Mouse (Mus musculus): ENCODE data around the gene Rbbp7. TPM values are rescaled to one million over a fixed set of nuclear protein-coding genes. Genes with fewer than 3 reads are reported as not detected.

Gene Rbbp7
- polyA plus RNA-seq, 1 experiment: 6.8 TPM

GRCm38 (mm10) chrX:162748696-162749420 is 11.3 kb upstream of the Rbbp7 start:
- no peak for TF ChIP-seq GATA1 (IDR thresholded peaks at IDR 0.05; ENCODE audit: low read length)
- TF ChIP-seq TAL1 (IDR thresholded peaks at IDR 0.05; ENCODE audit: low read length): no peak
- Histone ChIP-seq H3K36me3 (ENCODE audit: control insufficient read depth) (no peaks in the 10 kb centered on the region), H3K4me3 (replicated peaks) (no peak overlapping the region), H3K27me3 (ENCODE audit: control insufficient read depth) (peaks cover 4% of the 10 kb centered on the region; the same call in 1 of the 2 replicates), H3K4me1 (ENCODE audit: control insufficient read depth) (no peaks in the 10 kb centered on the region), H3K9me3 (ENCODE audit: control insufficient read depth, low read length) (no peaks in the 10 kb centered on the region)

GRCm38 (mm10) chrX:162752418-162752817 is 7.8 kb upstream of the Rbbp7 start:
- Histone ChIP-seq H3K9me3 (ENCODE audit: control insufficient read depth, low read length) (no peaks in the 10 kb centered on the region), H3K4me3 (replicated peaks) (no peak overlapping the region), H3K36me3 (ENCODE audit: control insufficient read depth) (no peaks in the 10 kb centered on the region), H3K27me3 (ENCODE audit: control insufficient read depth) (peaks cover 4% of the 10 kb centered on the region; the same call in 1 of the 2 replicates), H3K4me1 (ENCODE audit: control insufficient read depth) (no peaks in the 10 kb centered on the region; the same call in 1 of the 2 replicates)
- TF ChIP-seq TAL1 (IDR thresholded peaks at IDR 0.05; ENCODE audit: low read length) (no peak), GATA1 (IDR thresholded peaks at IDR 0.05; ENCODE audit: low read length) (no peak)

GRCm38 (mm10) chrX:162754314-162754713 is 5.9 kb upstream of the Rbbp7 start:
- H3K4me3 ChIP-seq (replicated peaks): no peak overlapping the region
- H3K27me3 ChIP-seq (ENCODE audit: control insufficient read depth): peaks cover 2% of the 10 kb centered on the region; the same call in 1 of the 2 replicates
- peaks cover 3% of the 10 kb centered on the region for H3K4me1 ChIP-seq (ENCODE audit: control insufficient read depth)
- H3K9me3 ChIP-seq (ENCODE audit: control insufficient read depth, low read length): no peaks in the 10 kb centered on the region
- TF ChIP-seq TAL1 (IDR thresholded peaks at IDR 0.05; ENCODE audit: low read length) (no peak), GATA1 (IDR thresholded peaks at IDR 0.05; ENCODE audit: low read length) (no peak)
- no peaks in the 10 kb centered on the region for H3K36me3 ChIP-seq (ENCODE audit: control insufficient read depth)

GRCm38 (mm10) chrX:162756058-162756457 is 4.1 kb upstream of the Rbbp7 start:
- H3K27me3 ChIP-seq (ENCODE audit: control insufficient read depth): peaks cover 2% of the 10 kb centered on the region; the same call in 1 of the 2 replicates
- peaks cover 8% of the 10 kb centered on the region for H3K9me3 ChIP-seq (ENCODE audit: control insufficient read depth, low read length)
- no peaks in the 10 kb centered on the region for H3K36me3 ChIP-seq (ENCODE audit: control insufficient read depth)
- H3K4me1 ChIP-seq (ENCODE audit: control insufficient read depth): peaks cover 8% of the 10 kb centered on the region
- no peak for TF ChIP-seq TAL1 (IDR thresholded peaks at IDR 0.05; ENCODE audit: low read length)
- TF ChIP-seq GATA1 (IDR thresholded peaks at IDR 0.05; ENCODE audit: low read length): no peak
- no peak overlapping the region for H3K4me3 ChIP-seq (replicated peaks)

GRCm38 (mm10) chrX:162759251-162760114 is 719 bp upstream of the Rbbp7 start:
- Histone ChIP-seq H3K27me3 (ENCODE audit: control insufficient read depth) (no peaks in the 10 kb centered on the region), H3K9me3 (ENCODE audit: control insufficient read depth, low read length) (peaks cover 10% of the 10 kb centered on the region), H3K4me3 (replicated peaks) (peak overlapping the region; percentile 75)

GRCm38 (mm10) chrX:162760958-162761515 is 835 bp downstream of the Rbbp7 start:
- Histone ChIP-seq H3K4me3 (replicated peaks) (peak overlapping the region; percentile 75), H3K27me3 (ENCODE audit: control insufficient read depth) (no peaks in the 10 kb centered on the region), H3K4me1 (ENCODE audit: control insufficient read depth) (peaks cover 14% of the 10 kb centered on the region), H3K9me3 (ENCODE audit: control insufficient read depth, low read length) (peaks cover 10% of the 10 kb centered on the region), H3K36me3 (ENCODE audit: control insufficient read depth) (peaks cover 29% of the 10 kb centered on the region)
- no peak for TF ChIP-seq GATA1 (IDR thresholded peaks at IDR 0.05; ENCODE audit: low read length)
- no peak for TF ChIP-seq TAL1 (IDR thresholded peaks at IDR 0.05; ENCODE audit: low read length)

More at GRCm38 (mm10) chrX:162759251-162760114, 719 bp upstream of the Rbbp7 start:
- no peak for TF ChIP-seq GATA1 (IDR thresholded peaks at IDR 0.05; ENCODE audit: low read length)
- TF ChIP-seq TAL1 (IDR thresholded peaks at IDR 0.05; ENCODE audit: low read length): no peak
- H3K4me1 ChIP-seq (ENCODE audit: control insufficient read depth): peaks cover 14% of the 10 kb centered on the region
- peaks cover 16% of the 10 kb centered on the region for H3K36me3 ChIP-seq (ENCODE audit: control insufficient read depth)

GRCm38 (mm10) chrX:162761716-162762395 is 1.7 kb downstream of the Rbbp7 start:
- TF ChIP-seq TAL1 (IDR thresholded peaks at IDR 0.05; ENCODE audit: low read length) (no peak), GATA1 (IDR thresholded peaks at IDR 0.05; ENCODE audit: low read length) (no peak)
- peaks cover 10% of the 10 kb centered on the region for H3K9me3 ChIP-seq (ENCODE audit: control insufficient read depth, low read length)
- H3K4me3 ChIP-seq (replicated peaks): peak overlapping the region; percentile 75
- H3K36me3 ChIP-seq (ENCODE audit: control insufficient read depth): peaks cover 37% of the 10 kb centered on the region
- H3K4me1 ChIP-seq (ENCODE audit: control insufficient read depth): peaks cover 14% of the 10 kb centered on the region
- no peaks in the 10 kb centered on the region for H3K27me3 ChIP-seq (ENCODE audit: control insufficient read depth)

- no peaks in the 10 kb centered on the region for H3K4me1 ChIP-seq (ENCODE audit: control insufficient read depth)
- no peaks in the 10 kb centered on the region for H3K9me3 ChIP-seq (ENCODE audit: control insufficient read depth, low read length)
- no peak overlapping the region for H3K4me3 ChIP-seq (replicated peaks)
- no peak for TF ChIP-seq TAL1 (IDR thresholded peaks at IDR 0.05; ENCODE audit: low read length)
- no peak for TF ChIP-seq GATA1 (IDR thresholded peaks at IDR 0.05; ENCODE audit: low read length)
- no peaks in the 10 kb centered on the region for H3K27me3 ChIP-seq (ENCODE audit: control insufficient read depth)
- H3K36me3 ChIP-seq (ENCODE audit: control insufficient read depth): peaks cover 96% of the 10 kb centered on the region
These were observed 10.5 kb downstream of the Rbbp7 start for GRCm38 (mm10) chrX:162770726-162771125.
